Mouse (Mus musculus) R1 (cell line): ENCODE measurements around the gene Zfyve19.

Source experiments
- DNase-seq: peaks from one replicate; pipeline ENCODE4 v3.0.0-alpha.2; 2018; ENCODE audit warnings: low read depth, low spot score

Gene Zfyve19

DNA sequence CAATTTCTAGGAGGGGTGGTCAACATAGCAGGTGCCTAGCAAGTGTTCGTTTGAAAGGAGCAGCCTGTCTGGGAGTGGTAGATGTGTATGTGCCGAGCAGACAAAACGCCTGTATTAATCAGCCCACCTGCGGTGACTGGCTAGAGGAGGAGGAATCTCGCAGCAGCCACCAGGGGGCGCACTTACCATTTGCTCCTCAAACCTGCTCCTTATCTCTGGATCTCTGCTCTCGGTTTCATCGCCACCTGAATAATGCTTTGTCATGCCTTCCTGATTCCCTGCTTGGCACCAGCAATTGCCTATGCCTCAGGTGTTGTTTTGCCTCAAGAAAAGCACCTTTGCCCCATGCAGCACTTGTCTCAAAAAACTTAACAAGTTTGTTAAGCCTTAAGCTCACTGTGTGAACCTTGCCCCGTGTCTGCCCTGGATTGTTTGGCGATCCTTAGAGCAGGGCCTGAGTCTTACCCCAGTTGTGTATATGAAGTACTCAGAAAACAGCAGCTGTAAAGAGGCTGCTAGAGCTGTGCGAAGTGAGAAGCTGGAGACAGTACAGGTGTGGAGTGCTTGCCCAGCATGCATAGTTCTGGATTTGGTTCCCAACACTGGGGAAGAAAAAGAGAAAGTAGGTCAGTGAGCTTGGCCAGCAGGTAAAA lies 42.5 kb downstream of the Zfyve19 start:
- DNase-seq, result peak; percentile 92

DNA sequence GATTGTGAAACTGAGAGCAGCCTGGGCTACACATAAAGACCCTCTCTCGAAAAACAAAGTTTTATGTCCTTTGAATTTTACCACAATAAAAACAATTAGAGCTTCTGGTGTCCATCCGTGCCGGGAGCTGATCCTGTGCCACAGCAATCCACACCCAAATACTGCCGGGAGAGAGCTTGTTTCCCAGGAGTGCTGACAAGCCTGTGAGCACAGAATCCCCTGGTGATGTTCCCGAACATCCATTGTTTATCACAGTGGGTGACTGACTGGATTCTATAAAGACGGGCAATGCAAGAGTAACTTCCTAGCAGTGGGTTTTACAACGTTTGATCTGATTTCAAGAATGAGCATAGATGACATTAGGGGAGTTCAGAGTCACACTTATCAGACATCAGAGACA lies 46.6 kb downstream of the Zfyve19 start:
- peak; percentile 81 for DNase-seq

DNA sequence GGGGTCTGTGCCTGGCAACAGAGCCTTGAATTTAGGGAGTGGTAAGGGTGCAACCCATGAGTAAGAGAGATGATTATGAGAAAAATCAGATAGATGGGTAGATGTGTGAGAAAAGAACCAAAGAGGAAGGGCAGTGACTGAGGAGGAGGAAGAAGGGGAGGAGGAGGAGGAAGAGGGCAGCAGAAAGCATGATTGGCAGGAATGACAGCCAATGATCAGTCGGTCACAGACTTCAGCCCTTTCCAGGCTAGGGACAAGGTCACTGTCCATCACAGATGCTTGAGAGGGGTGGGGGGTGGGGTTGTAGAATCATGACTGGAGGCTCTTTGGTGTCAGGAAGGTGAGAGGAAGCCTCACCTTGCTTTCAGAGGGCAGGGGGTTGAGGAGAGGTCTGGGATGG lies 52.1 kb downstream of the Zfyve19 start:
- no peak for DNase-seq

GRCm38 (mm10) chr2:119261326-119261725 lies 52.9 kb downstream of the Zfyve19 start:
- no peak for DNase-seq

DNA sequence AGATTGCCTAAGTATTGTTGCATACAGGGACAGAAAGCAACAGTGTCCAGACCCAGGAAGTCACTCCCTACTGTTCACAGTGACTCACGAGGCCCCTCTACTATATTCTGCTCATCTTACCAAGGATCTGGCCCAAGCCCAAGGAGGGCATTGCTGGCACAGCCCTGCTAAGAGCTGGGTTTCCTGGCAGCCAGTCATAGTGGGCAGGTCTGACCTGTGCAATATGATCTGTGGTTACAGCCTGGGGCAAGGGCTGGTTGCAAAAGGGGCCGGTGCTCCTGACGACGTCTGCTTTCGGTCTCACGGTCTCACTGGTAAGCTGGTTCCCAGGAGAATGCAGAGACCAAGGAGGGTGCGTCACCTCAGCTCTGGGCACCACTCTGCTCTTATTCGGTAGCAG lies 54.6 kb downstream of the Zfyve19 start:
- DNase-seq, result no peak

GRCm38 (mm10) chr2:119263813-119264212 lies 55.4 kb downstream of the Zfyve19 start:
- DNase-seq, result no peak
